Mouse (Mus musculus): Measurements from ENCODE around the gene Klf12.
A peak's percentile ranks its signal among the peaks of the same experiment; 100 is the strongest.

Gene Klf12

GRCm38 (mm10) chr14:100284119-100284860 lies at the start of gene Klf12:
Gene Klf12, minus strand, starts transcription at chr14:100284679.
- DNase-seq (ENCODE audit: low spot score in 2 of 2) = peak; percentile 9 to 19

GRCm38 (mm10) chr14:100333369-100333768 lies 48.9 kb upstream of the Klf12 start:
- DNase-seq (ENCODE audit: low spot score in 2 of 2) = no peak

- DNase-seq (ENCODE audit: low spot score in 2 of 2) = no peak
These were observed 44.3 kb upstream of the Klf12 start for GRCm38 (mm10) chr14:100328602-100329276.

GRCm38 (mm10) chr14:100324303-100324702 lies 39.8 kb upstream of the Klf12 start:
- no peak for DNase-seq (ENCODE audit: low spot score in 2 of 2)

- no peak for DNase-seq (ENCODE audit: low spot score in 2 of 2)
These were observed 37.5 kb upstream of the Klf12 start for GRCm38 (mm10) chr14:100322012-100322411.

- no peak for DNase-seq (ENCODE audit: low spot score in 2 of 2)
These were observed 32.3 kb upstream of the Klf12 start for GRCm38 (mm10) chr14:100316780-100317179.

- no peak for DNase-seq (ENCODE audit: low spot score in 2 of 2)
These were observed 29.6 kb upstream of the Klf12 start for GRCm38 (mm10) chr14:100314099-100314498.

GRCm38 (mm10) chr14:100300905-100301304 lies 16.4 kb upstream of the Klf12 start:
- DNase-seq (ENCODE audit: low spot score in 2 of 2) = no peak

GRCm38 (mm10) chr14:100298892-100299291 lies 14.4 kb upstream of the Klf12 start:
- no peak for DNase-seq (ENCODE audit: low spot score in 2 of 2)

- DNase-seq (ENCODE audit: low spot score in 2 of 2) = no peak
These were observed 2.2 kb upstream of the Klf12 start for GRCm38 (mm10) chr14:100286586-100287241.

GRCm38 (mm10) chr14:100285656-100286585 lies 1.4 kb upstream of the Klf12 start:
- peak; percentile 1 to 7 for DNase-seq (ENCODE audit: low spot score in 2 of 2)

GRCm38 (mm10) chr14:100284861-100285655 lies 579 bp upstream of the Klf12 start:
- DNase-seq (ENCODE audit: low spot score in 2 of 2) = peak in 1 of 2 experiments; percentile 20

GRCm38 (mm10) chr14:100283411-100284118 lies 914 bp downstream of the Klf12 start:
- DNase-seq (ENCODE audit: low spot score in 2 of 2) = no peak

- DNase-seq (ENCODE audit: low spot score in 2 of 2) = no peak
These were observed 1.8 kb downstream of the Klf12 start for GRCm38 (mm10) chr14:100282651-100283050.

- DNase-seq (ENCODE audit: low spot score in 2 of 2) = no peak
These were observed 2.7 kb downstream of the Klf12 start for GRCm38 (mm10) chr14:100281734-100282133.

- no peak for DNase-seq (ENCODE audit: low spot score in 2 of 2)
These were observed 10.3 kb downstream of the Klf12 start for GRCm38 (mm10) chr14:100274179-100274578.

- no peak for DNase-seq (ENCODE audit: low spot score in 2 of 2)
These were observed 23.9 kb downstream of the Klf12 start for GRCm38 (mm10) chr14:100260531-100260930.

GRCm38 (mm10) chr14:100243046-100243445 lies 41.4 kb downstream of the Klf12 start:
- DNase-seq (ENCODE audit: low spot score in 2 of 2) = no peak

- DNase-seq (ENCODE audit: low spot score in 2 of 2) = no peak
These were observed 44.6 kb downstream of the Klf12 start for GRCm38 (mm10) chr14:100239874-100240273.

- DNase-seq (ENCODE audit: low spot score in 2 of 2) = no peak
These were observed 47.7 kb downstream of the Klf12 start for GRCm38 (mm10) chr14:100236757-100237156.

All from spleen, postnatal 14 days (tissue).